Mouse (Mus musculus): ENCODE measurements around the gene Gm9857.

The Gm9857 gene

DNA sequence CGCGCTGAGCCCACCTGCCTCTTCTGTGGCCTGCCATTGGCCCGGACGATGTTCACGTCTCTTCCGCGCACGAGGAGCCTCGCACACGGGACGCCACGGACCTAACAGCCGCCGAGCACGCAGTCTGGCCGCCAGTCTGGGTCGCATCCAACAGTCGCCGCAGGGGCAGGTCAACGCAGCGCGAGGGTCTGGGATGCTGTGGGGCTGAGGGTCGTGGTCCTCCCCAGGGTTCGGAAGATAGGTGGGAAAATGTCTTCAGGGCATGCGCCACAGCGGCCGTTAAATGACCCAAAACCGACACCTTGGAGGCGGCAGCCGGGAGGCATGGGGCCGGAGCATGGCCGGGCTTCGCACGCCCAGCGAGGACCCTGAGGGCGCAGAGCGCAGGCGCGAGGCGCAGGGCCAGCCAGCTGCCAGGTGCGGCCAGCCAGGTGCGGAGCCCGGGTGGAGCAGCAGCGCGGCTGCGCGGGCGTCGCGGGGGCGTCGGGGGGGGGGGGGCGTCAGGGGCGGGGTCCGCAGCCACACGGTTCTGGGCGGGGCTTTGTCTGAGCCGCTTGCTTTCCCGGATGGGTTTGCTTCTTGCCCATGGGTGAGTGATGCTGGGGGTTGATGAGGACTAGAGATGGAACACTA lies at the start of gene Gm9857:
Gene Gm9857, minus strand, starts transcription at position 445 of the 633 bp plus-strand sequence.
- DNase-seq (ENCODE audit: low spot score), result no peak

- no peak for DNase-seq (ENCODE audit: low spot score)
Measured at GRCm38 (mm10) chr3:108987009-108987659, 46.9 kb upstream of the Gm9857 start.

DNA sequence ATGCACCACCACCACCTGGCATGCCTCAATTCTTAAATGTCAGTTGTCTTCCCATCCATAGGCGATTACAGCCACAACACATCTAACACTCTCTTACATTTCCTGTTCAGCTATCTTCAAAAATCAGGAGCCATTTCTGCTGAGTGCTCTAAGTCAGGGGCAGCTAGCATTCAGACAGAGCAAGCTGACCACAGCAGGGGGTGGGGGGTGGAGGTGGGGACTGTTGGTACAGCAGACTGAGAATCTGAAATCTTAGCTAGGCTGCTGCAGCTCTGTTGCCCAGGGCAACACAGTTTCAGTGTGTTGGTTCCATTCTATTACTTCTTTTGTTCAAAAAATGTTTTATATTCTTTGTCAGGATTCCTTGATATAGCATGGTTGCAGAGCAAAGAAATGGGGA lies 46.3 kb upstream of the Gm9857 start:
- DNase-seq (ENCODE audit: low spot score), result no peak

GRCm38 (mm10) chr3:108983989-108984388 lies 43.7 kb upstream of the Gm9857 start:
- DNase-seq (ENCODE audit: low spot score), result no peak

DNA sequence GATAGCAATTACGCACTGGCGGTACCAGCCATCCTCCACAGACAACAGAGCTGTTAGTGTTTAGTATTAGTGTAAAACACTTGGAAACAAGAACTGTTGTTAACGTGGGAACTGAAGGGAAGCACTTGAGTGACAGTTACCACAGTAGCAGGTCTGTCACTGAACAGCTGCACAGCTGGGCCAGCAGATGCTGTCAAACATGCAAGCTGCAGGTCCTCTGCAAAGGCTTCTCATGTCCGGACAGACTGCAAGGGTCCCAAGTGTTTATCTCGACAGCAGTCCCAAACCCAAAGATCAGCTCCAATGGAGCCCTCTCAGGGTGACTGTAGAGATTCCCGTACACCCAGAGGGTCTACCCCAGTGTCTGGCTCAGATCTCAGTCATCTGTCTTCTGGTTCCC lies 41.7 kb upstream of the Gm9857 start:
- no peak for DNase-seq (ENCODE audit: low spot score)

GRCm38 (mm10) chr3:108977340-108978030 lies 37.2 kb upstream of the Gm9857 start:
- DNase-seq (ENCODE audit: low spot score), result no peak

DNA sequence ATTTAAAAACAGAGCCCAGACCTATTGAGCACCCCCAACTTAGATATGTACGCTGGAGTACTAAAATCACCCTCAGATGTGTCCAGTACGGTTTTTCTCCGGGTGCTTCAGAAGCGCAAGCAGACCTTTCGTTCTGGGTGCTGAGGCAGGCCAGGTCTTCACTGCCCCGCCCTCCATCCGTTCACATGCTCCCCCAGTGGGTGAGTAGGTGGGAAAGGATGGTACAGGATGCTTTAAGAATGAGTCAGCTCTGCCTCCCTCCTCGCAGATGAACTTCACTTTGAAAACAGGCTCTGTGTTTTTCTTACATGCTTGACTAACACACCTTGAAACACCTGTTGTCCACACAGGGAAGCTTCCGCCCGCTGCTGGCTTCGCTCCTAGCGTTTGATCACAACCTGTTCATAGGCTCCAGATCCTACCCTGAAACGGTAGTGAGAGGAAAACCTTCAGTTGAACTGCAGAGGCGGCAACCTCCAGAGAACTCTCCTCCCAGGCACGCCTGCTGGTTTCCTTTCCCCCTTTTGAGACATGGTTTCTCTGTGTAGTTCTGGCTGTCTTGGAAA lies 34.8 kb upstream of the Gm9857 start:
- DNase-seq (ENCODE audit: low spot score), result no peak

DNA sequence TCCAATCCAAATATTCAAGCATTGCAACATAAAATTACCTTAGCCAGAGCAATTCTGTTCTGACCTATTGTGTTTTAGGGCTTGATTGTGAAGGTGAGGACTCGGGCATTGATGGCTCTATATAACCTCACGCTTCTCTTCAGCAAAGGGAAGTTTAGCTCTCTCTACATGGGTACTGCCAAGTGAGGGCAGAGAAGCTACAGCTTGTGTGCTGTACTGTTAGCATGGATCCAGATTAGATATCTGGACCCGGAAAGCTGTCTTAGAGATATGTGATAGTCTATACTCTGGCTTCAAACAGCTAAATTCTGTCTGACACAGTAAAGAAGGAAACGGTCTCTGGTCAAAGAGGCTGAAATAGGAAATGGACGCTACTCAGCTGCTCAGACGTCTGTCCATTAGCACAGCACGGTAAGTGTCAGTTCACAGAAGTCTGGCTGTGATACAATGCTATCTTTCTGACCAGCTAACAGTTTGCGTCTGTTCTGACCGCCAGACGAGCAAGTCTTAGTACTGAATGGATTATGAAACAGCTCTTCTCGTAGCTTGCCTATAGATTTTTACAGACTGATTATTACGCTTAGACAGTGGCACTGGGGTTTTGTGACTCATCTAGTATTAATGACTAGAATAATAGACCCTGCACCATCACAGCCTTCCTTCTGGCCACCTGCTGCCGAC lies 33.9 kb upstream of the Gm9857 start:
- DNase-seq (ENCODE audit: low spot score), result no peak

DNA sequence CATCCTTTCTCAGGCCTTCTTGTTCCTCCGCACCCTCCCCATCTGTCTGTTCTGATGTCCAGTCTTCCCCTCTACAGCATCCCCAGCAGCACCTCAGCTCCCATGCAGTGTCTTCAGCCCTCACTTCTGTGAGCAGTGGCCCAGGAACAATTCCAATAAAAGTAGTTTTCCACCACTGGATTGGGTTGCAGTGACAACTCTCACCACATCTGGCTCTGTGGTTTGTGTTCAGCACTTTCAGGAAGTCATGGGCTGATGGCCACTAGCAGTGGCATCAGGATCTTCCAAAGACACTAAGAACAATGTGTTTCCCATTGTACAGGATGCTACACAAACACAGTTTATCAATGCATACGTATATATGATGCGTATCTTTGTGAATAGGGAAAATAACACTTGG lies 25.8 kb upstream of the Gm9857 start:
- no peak for DNase-seq (ENCODE audit: low spot score)

DNA sequence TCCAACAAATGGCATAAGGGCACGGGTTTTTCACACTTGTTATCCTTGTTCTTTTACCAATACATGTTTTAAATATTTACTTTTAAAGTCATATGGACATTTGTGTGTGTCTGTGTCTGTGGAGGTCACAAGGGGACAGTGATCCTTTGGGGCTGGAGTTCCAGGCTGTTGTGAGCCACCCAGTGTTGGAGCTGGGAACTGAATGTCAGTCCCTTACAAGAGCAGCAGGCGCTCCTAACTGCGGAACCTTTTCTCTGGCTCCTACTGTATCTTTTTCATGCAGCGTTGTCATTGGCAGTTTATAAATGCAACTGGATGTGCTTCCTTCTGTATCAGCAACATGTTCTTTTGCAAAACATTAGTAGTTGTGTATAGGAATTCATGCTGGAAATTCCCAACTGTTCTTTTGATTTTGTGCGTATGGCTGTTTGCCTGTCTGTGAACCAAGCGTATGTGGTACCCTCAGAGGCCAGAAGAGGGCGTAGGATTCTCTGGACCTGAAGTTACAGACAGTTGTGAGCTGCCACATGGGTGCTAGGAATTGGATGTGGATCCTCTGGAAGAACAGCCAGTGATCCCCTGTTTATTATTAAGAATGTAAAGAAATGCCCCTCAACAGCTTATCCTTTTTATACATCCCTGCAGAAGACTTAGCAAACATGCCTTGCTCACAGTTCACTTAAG lies 24.3 kb upstream of the Gm9857 start:
- DNase-seq (ENCODE audit: low spot score), result no peak

- no peak for DNase-seq (ENCODE audit: low spot score)
Measured at GRCm38 (mm10) chr3:108963776-108964175, 23.5 kb upstream of the Gm9857 start.

- no peak for DNase-seq (ENCODE audit: low spot score)
Measured at GRCm38 (mm10) chr3:108963278-108963677, 23.0 kb upstream of the Gm9857 start.

DNA sequence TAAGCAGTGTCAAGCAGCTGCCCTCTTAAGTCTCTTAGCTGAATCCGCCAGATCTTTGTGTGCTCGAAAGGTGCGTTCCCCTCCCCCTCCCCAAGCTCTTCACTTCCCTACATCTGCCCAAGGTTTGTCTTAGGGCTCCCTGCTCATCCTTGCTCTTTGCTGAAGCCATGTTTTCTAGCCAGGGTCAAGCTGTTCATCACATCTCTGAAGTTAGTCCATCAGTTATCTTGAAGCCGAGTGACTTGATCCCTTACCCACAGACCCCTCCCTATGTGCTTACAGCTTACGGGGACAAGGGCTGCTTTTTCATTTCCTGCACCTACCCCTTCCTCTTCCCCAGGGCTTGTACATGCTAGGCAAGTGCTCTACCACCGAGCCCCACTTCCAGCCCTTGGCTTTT lies 21.4 kb upstream of the Gm9857 start:
- no peak for DNase-seq (ENCODE audit: low spot score)

DNA sequence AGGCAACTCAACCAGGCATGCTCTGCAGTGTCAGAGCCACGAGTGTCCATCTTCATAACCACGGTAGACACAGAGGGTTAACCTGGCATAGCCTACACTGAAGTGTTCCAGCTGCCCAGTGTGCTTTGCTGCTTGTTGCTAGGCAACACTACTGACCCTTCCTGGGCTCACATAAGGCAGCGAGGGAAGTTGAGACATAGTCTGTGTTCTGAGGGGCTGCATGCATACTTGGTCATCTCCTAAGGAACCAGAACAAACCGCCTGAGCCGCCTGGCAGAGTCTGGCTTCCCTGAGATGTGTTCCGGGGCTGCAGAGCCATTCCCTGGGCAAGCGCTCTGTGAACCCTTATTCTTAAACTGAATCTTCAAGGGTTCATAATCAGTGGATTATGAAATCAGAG lies 21.0 kb upstream of the Gm9857 start:
- no peak for DNase-seq (ENCODE audit: low spot score)

DNA sequence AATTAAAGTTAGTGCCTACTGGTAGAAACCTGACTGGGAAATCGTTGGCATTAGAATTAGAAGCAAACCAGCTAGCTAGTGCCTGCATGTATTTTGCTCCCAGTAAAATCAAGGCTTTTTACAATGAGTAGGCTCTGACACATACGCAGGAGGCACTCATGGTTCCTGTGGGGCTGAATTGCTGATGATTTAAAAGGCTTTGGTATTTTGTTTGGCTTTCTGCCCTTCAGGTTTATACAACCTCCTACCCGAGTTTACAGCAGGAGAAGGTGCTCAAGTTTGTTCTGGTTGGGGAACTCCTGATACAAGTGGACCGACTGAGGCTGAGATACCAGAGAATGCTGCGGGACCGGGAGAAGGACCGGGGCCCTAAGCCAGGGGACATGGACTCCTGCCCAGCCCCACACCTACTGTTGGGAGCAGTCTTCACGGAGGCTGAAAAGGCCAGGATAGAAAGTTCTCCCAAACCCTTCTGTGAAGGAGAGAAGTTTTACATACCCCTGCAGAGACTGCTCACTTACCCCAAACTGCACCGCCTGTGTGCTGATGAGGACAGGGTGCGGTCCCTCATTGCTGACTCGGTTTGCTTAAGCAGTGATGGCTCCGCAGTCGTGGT lies 19.5 kb upstream of the Gm9857 start:
- DNase-seq (ENCODE audit: low spot score), result no peak

DNA sequence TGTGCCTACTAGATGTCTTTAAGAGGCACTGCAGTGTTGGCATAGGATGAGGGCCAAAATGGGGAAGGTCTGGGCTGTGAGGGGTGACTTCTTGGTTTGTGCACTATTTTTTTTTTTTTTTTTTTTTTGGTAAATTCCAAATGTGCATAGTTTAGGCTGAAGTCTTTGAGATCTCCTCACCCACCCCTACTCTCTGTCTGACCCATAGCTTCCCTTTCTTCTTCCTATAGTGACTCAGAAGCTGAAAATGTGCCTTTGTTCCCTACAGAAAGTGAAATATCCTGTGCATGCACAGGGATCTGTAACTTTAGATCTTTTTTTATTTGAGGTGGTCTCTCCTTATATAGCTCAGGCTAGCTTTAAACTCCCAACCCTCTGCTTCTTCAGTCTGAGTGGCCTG lies 17.7 kb upstream of the Gm9857 start:
- DNase-seq (ENCODE audit: low spot score), result no peak

DNA sequence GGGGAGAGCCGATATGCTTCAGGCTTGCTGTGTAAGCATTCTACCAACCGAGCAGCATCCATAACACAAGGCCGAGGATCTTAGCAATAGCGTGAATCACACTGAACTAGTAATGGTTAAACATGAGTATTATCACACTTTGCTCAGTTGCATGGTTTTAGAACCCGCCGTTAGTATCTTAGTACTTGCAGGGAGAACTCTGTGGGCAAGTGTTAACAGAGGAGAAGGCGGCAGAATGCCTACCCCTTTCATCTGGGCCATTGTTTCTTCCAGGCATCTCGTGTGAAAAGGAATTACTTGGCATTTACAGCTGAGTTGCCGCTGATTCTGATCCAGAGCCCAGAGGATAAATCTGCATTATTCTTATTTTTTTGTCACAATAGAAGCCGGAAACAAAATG lies 751 bp upstream of the Gm9857 start:
- DNase-seq (ENCODE audit: low spot score), result no peak

DNA sequence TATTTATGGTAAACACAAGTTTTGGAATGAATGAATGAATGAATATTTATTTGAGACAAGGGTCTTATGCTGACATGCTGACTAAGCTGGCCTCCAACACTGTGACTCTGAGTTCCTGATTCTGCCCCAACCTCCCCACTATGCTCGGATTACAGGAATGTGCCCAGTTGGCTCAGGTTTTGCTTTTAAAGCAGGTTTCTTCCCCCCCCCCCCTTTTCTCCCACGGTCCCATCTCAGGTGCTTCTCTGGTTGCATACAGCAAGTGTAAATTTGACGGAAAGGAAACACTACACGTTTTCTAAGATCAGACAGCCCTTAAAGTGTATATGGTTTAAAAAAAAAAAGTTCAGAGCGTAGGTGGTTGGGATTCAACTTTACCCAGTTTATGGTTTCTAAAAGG lies 672 bp downstream of the Gm9857 start, which contains the start of gene Henmt1:
Gene Henmt1, plus strand, starts transcription at position 301 of the 400 bp plus-strand sequence.
- no peak for DNase-seq (ENCODE audit: low spot score)

DNA sequence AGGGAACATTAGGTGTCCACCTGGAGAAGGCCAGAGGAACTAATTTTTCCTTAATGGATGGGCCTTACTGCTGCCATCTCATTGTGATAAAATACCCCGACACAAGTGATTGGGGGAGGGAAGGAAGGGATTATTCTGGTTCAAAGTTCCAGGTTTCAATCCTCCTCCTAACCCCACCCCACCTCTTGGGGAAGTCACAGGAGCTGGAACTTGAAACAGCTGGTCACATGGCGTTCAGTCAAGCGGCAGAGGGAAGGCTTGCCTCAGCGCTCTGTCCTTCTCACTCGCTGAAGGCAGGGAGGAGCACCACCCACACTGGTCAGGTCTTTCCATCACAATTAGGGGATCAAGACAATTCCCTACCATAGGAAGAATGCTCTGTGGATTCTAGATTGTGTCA lies 1.6 kb downstream of the Gm9857 start:
- DNase-seq (ENCODE audit: low spot score), result no peak

- no peak for DNase-seq (ENCODE audit: low spot score)
Measured at GRCm38 (mm10) chr3:108933557-108933956, 6.7 kb downstream of the Gm9857 start.

DNA sequence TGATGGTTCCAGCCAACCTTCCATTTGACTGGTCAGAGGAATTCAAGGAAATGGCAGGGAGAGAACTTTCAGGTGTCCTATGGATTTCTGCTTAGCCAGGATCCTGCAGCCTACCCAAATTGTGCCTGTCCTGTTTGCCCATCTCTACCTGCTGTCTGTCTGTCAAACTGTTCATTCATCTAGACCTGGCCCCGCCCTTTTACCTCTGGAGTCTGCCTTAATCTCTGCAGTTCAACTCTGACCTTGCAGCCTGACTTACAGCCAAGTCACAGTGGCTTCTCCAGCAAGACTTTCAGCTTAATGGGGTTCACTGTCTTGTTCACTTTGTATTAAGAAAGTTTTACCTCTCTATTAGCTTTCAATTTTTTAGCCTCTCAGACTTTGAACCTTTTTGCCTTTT lies 13.9 kb downstream of the Gm9857 start:
- DNase-seq (ENCODE audit: low spot score), result no peak
